Mouse (Mus musculus): ENCODE results near the gene Nlrp10.

The Nlrp10 gene

GRCm38 (mm10) chr7:108929726-108930393, at the start of gene Nlrp10:
Gene Nlrp10, minus strand, starts transcription at chr7:108930178.
- peak; percentile 25 for DNase-seq

GRCm38 (mm10) chr7:108972273-108972672, 42.3 kb upstream of the Nlrp10 start:
- DNase-seq, result no peak

DNA sequence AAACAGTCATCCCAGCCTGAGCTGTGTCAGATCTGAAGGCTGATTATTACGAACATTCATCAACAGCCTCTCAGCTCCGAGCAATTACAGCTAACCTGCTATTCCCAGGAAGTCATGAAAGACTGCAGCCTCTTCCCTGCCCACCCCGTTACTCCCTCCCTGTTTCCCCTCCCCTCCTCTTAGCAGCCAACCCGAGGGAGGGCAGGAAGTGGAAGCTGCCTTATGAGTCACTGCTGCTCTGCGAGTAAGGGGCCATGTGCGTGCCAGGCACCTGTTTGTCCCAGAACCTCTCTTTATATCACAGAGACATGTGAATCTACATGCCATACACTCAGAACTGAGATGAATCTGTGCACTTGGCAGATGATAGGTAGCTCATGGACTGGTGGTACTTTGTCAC, 38.2 kb upstream of the Nlrp10 start:
- DNase-seq, result no peak

DNA sequence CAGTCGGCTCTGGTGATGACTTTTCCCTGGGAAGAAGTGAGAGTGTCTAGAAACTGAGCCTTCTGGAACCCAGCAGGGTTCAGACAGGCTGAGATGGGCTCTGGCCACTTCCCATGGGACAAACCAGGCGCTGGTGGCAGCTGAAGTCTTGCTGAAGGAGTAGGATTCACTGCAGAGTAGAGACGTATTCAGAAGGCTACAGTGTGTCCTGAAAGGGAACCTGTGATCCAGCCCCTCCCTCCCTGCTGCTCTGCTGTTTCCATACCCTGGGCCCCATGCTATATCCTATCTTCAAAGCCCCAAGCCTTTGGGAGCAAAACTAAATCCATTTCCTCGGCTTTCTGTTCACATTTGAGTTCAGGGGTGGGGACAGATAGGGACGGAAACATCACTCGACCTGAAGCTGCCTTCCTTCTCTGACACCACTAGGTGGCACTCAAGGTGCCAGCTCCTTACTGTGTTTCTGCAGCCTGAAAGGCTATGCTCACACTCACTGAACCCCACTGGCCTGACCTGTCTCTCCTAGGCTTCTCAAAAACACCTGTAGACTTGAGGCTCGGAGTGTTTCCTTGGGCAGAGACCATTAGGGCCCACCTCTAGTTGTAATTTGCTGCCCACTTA, 36.9 kb upstream of the Nlrp10 start:
- peak; percentile 61 for DNase-seq

DNA sequence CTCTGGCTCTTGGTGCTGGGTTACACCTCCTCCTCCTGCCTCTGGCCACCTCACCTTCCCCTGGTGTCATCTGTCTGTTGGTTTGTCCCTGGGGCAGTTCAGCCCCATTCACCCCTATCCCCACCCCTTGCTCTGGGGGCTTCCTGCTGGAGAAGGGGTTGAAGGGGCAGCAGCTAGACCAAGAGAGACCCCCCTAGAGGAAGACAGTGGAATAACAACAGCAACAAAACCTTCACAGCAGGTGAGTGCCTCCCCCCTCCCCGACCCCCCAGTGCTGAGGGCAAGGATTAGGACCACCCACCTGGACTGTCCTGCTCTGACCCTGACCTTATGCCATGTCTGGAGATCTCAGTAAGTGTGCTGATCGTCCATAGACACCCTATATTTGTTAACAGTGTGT, 36.0 kb upstream of the Nlrp10 start:
- DNase-seq, result no peak

GRCm38 (mm10) chr7:108957734-108958133, 27.8 kb upstream of the Nlrp10 start:
- no peak for DNase-seq

GRCm38 (mm10) chr7:108954185-108954584, 24.2 kb upstream of the Nlrp10 start:
- peak; percentile 45 for DNase-seq

DNA sequence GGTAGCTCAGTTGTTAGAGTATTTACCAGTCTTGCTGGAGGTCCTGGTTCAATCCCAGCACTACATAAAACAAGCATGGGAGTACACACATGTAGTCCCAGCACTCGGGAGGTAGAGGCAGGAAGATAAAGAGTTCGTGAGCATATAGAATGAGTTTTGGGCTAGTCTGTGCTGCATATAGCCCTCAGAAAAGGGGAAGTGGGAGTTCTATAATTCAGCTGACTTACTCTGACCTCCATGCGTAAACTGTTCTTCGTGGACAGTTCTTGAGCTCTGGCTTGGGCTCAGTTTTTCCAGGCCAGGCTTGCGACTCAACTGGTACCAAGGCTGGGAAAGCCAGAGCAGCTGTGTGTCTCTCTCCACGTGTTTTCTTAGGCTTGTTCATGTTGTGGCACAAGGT, 22.8 kb upstream of the Nlrp10 start:
- no peak for DNase-seq

DNA sequence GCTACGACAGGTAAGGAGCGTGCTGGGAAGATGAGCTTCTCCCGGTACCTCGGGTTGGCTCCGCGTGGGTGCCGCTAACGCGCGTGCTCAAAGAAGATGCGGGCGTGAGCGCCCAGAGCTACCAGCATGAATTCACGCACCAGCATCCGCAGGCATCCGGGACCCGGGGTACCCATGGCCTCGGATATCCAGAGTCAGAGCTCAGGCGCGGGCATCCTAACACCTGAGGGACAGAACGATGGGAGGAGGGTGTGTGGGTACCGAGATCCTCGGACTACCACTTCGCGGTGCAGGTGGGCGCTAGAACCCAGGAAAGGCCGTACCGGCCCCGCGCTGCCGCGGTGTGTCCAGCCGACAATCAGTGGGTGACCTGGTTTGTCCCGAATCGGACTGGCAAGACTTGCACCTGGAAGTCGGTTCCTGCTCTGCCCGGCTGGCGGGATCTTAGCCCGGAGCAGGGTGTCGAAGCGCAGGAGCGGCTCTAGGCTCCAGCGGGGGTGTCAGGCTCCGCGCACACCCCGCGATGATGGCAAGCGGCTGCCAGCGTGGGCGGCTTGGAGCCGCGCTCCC, 20.9 kb upstream of the Nlrp10 start:
- no peak for DNase-seq

DNA sequence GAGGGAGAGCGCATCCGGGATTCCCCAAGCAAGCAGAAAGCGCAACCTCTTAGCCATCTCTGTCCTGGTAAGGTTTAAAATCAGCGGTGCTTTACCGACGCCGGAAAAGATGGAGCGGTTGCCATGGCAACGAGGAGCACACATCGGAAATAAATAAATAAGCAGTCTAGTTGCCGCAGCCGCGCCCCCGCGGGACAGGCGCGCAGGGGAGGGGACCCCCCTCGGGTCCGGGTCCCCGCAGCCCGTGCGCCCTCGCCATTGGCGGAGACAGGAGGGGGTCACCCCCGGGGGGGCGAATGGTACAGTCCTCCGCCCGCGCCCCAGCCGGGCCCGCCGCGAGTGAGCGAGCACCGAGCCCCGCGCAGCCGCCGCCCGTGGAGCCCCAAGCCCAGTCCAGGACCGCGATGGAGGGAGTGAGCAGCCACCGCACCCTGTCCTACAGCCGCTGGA, 20.4 kb upstream of the Nlrp10 start, which contains the start of gene Tub:
TSS of gene Tub (plus strand) at position 27 of the 450 bp plus-strand sequence.
- peak; percentile 51 for DNase-seq

DNA sequence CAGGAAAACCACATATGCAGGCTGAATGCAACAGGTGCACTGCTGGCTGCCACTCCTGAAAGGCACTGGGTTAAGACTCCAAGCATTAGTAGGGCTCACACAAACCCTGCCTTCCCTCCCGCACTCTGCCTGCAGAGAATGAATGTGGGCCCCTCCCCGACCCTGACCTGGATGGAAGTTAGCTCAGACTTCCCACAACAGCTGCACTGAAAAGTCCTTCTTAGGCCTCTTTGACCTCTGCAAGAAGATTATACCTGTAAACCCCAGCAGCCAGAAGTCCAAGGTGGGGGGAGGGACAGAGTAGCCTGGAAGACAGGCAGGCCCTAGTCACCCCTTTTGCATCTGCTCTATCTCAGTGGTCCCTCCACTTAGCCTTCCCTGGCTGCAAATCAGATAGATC, 19.3 kb upstream of the Nlrp10 start:
- no peak for DNase-seq

DNA sequence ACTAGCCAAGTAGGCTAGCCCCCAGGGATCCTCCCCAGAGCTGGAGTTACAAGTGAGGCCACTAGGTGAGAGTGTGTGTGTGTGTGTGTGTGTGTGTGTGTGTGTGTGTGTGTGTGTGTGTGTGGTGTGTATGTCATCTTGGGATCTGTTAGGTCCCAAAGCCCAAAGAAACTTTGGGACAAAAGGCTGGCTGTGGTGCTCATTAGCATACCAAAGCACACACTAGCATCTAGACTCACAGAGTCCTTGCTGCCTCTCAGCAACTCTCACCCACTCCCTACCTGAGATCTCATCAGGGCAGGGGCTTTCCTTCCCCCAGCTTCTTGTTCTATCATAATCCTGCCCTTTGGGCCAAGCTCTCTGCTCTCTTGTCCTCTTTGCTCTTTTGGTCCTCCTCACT, 18.6 kb upstream of the Nlrp10 start:
- no peak for DNase-seq

DNA sequence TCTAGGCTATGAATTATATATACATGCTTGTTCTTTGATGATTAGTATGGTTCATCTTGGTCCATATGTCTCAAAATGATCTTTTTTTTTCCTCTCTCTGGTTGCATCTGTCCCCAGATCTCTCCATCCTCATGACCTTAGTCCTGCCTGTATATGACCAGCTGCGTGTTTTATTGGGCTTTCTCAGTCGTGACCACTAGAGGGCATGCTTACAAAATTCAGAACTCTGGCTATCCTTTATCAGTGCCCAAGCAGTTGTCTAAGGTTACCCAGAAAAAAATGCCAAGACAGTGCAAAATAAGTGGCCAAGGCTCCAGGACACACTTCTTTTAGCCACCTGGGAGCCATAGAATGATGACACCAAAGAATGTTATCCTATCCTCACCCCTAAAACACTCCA, 14.0 kb upstream of the Nlrp10 start:
- peak; percentile 60 for DNase-seq

GRCm38 (mm10) chr7:108941466-108941865, 11.5 kb upstream of the Nlrp10 start:
- DNase-seq, result peak; percentile 34

- DNase-seq, result no peak
These were observed 6.6 kb upstream of the Nlrp10 start for GRCm38 (mm10) chr7:108936591-108936990.

DNA sequence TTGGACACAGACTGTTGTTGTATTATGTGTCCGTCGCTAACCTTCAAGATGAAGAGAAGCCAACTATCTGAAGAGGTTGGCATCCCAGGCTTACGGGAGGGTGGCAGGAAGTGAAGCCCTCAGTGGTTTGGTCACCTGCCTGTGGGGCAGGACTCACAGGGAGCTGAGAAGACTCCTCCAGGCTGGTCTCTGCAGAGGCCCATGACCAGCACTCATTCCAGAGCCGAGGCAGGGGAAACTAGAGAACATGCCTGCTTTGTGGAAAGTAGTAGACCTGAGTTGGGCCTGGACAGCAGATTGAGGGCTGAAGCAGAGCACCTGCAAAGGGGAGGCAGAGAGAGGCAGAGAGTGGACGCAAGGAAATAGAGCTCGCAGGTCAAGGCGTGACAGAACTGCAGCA, 5.4 kb upstream of the Nlrp10 start:
- no peak for DNase-seq

- DNase-seq, result peak; percentile 10
These were observed 4.9 kb upstream of the Nlrp10 start for GRCm38 (mm10) chr7:108934836-108935235.

GRCm38 (mm10) chr7:108933794-108934731, 4.1 kb upstream of the Nlrp10 start, which contains the start of gene Eif3f:
Gene Eif3f, plus strand, starts transcription at chr7:108934417.
- peak; percentile 97 for DNase-seq

DNA sequence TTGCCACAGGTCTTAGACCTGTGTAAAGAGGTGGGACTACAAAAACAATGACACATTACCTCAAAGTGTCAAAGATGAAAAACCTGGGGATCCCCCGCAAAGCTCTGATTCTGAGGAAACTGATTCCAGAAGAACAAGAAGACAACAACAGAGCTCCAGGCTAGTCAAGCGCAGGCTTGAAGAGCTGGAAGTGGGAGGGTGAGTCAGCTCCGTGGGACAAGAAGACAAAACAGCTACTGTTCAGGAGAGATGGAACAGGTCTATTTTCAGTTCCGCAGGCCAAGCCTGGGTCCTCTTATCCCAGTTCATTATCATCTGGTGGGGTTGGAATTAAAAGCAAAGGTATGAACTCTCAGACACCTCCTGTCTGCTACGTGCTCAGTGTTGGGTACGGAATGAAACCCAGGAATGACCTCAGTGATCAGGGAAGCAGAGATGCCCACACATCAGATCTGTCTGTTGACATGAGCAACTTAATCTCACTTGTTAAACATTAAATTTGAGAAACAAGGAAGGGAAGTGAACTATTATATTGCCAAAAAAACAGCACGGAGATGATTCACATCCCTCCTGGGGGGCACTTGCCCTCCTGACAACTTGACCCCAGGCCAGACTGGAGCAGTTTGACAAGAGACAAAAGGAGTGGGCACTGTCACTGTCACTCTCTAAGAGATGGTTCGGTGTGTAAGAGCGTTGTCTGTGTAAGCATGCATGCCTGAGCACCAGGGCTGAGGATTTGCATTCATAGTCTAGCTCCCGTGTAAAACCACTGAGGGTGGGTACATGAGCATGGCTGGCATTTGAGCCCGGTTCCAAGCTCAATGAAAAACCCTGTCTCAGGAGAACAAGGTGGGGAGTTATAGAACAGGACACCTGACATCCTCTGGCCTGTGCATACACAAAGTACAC, 1.4 kb downstream of the Nlrp10 start:
- no peak for DNase-seq

DNA sequence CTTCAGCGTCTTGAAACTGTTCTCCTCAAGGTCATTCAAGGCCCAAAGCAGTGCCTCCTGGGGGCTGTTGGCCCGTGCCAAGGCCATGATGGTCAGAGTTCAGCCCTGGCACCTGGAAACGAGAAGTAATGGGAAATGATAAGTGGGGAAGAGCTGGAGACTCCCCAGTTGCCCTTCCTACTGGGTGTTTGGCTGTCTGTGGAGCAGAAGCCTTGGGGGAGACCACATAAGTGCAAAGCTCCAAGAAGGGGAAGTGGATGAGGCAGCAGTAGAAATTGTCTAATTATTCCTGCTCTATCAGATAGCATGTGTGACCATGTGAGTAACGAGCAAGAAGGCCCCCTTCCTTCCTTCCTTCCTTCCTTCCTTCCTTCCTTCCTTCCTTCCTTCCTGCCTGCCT, 2.9 kb downstream of the Nlrp10 start:
- no peak for DNase-seq

GRCm38 (mm10) chr7:108903969-108904368, 26.0 kb downstream of the Nlrp10 start:
- no peak for DNase-seq

GRCm38 (mm10) chr7:108894320-108894719, 35.7 kb downstream of the Nlrp10 start, which contains the start of gene Olfr519:
Gene Olfr519, minus strand, starts transcription at chr7:108894420.
- no peak for DNase-seq

All from lung, postnatal 36 days (tissue).